Mouse (Mus musculus) lung, postnatal 0 days (tissue): Measurements from ENCODE around the gene Gm10031.

Experiments
- CTCF ChIP-seq: IDR thresholded peaks from 2 replicates; pipeline ENCODE4 v1.5.1; 2016; ENCODE audit warnings: antibody characterized with exemption, mild to moderate bottlenecking
- EP300 ChIP-seq: IDR thresholded peaks from 2 replicates; pipeline ENCODE4 v1.6.1; 2016; ENCODE audit warnings: antibody characterized with exemption, mild to moderate bottlenecking, control low read depth

DNA sequence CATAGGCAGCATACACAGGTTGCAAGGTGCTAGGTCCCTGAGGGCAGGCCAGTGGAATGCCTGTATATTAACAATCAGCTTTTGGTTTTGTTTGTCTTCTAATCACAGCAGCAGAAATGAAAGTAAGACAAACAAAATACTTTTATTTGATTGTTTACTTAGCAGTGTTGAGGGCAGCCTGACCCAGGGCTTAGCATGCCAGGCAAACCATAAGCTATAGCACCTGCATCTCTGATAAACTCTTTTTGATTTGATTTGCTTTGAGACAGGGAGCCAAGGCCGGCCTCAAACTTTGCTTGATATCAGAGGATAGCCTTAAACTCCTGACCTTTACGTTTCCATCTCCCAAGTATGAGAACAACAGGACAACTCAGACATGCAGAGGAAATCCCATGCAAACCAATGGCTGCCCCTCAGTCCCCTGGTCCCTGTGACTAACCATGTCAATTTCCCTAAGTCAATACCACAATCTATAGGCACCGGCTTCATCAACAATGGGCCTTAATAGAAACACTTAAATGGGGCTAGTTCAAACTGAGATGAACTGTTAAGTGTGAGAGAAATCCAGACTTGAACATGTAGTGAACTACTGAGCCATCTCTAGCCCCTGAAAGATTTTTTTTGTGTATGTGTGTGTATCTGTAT, 3.6 kb upstream of the Gm10031 start:
- no peak for TF ChIP-seq CTCF
- no peak for TF ChIP-seq EP300
